Mouse (Mus musculus) gastrocnemius, postnatal 25 days (tissue): ENCODE data around the gene Tmem174. TPM values are rescaled to one million over a fixed set of nuclear protein-coding genes. Genes with fewer than 3 reads are reported as not detected.
A peak's percentile ranks its signal among the peaks of the same experiment; 100 is the strongest.

Source experiments
- DNase-seq: peaks from one replicate; pipeline ENCODE4 v3.0.0; 2022
- long read RNA-seq, 2 experiments: library from polyadenylated mRNA; stranded (forward); transcript quantifications; one replicate each; pipeline ENCODE4 v2.0.0; 2021
- total RNA-seq, 2 experiments: library from RNA; stranded (reverse); gene quantifications; 1 replicate in 1 of 2; 2 replicates in 1 of 2; pipeline ENCODE4 v1.2.3; 2021

The Tmem174 gene
- not detected for total RNA-seq
- long read RNA-seq, experiment 1 = 0 reads
- long read RNA-seq, experiment 2 = 0 reads

DNA sequence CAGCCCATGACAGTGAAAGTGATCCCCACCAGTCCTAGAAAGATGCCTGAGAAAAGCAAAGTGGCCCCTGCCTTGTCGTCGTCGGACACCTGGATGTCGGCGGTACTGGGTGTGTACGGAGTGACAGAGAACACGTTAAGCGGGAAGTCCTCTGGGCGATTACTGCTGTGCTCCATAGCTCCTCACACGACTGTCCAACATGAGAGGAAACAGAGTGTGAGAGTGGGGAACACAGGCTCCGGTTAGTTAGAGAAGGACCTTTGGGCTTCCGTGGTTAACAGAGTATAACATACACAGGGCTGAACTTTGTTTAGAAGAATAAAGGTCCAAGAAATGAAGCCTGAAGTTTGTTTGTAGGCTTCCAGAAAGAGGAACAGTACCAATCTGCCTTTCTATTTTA lies at the start of gene Tmem174:
Gene Tmem174, minus strand, starts transcription at position 266 of the 400 bp plus-strand sequence.
- no peak for DNase-seq

- DNase-seq = no peak
These were observed 47.1 kb upstream of the Tmem174 start for GRCm38 (mm10) chr13:98684144-98684900.

DNA sequence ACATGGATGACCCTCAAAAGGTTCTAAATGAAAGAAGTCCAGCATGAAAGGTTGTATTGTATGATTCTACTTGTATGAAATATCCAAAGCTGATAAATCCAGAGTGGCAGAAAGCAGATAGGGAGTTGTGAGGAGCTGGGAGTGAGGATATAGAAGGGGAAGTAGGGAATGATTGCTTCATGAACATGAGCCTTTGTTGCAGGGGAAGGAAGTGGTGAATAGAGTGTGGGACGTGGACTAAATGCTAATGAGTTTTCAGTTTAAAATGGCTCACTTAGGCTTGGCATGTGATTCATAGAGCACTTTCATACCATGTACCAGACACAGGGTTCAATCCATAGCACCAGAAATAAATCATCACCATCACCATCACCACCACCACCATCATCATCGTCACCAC lies 46.2 kb upstream of the Tmem174 start:
- DNase-seq = no peak

- no peak for DNase-seq
These were observed 43.4 kb upstream of the Tmem174 start for GRCm38 (mm10) chr13:98680470-98681060.

- no peak for DNase-seq
These were observed 42.4 kb upstream of the Tmem174 start for GRCm38 (mm10) chr13:98679631-98680041.

GRCm38 (mm10) chr13:98679230-98679629 lies 42.0 kb upstream of the Tmem174 start:
- no peak for DNase-seq

DNA sequence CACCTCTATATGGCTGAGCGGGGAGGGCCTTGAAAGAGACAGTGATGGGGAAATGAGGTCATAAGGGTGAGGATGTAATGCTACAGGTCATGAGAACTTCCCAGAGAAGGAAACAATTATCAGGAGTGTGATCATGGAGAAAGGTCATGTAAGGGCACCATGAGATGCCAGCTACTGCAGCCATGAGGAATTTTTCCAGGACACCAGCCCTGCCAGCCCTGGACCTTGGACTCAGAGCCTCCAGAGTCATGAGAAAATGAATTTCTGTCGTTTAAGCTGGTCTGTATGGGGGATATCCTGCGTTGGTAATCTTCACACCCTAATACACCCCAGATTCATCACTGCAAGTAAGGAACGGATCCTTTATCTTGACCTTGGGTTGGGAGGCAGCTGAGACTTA lies 36.7 kb upstream of the Tmem174 start:
- DNase-seq = no peak

DNA sequence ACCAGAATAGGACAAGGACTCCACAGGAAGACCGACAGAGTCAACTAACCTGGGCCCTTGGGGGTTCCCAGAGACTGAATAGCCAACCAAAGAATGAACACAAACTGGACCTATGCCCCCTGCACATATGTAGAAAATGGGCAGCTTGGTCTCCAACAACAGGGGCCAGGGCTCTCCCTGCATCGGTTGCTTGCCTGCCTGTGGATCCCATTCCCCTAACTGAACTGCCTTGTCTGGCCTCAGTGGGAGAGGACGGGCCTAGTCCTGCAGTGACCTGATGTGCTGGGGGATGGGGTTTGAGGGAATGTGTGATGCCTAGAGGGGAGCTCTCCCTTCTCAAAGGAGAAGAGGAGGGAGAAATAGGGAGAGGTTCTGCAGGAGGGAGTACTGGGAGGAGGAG lies 32.1 kb upstream of the Tmem174 start:
- no peak for DNase-seq

DNA sequence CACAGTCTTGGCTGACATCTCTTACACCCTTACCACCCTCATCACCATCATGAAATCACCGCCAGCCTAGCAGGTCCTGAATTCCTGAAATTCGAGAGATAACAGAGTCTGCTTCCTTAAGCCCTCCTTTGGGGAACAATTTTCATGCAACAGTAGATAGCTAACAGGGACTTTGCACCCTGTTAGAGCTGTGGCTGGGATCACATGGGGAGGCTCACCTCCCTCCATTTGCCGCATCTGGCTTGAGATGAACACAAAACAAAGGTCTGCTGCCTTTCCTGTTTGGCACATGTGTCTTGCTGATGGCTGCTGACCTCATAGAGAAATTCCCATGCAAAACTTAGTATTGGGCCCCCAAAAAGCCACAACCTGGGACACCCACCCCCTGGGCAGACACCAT lies 30.1 kb upstream of the Tmem174 start:
- no peak for DNase-seq

DNA sequence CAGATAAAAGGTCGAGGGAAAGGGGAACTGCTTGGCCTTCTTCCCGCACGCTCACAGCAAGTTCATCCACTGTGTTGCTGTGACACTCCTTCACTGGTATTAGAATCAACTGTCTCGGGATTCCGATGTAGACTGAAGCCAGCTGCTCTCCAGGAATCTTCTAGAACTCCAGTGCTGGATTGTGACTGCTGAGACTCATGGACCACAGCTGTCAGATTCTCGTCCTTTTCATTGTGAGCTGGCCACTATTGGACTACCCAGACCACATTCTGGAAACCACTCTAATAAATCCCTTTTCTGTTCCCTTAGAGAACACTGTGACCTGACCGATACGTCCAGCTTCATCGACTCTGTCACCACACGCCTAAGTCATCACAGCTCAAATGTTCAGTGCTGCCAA lies 28.0 kb upstream of the Tmem174 start:
- no peak for DNase-seq

DNA sequence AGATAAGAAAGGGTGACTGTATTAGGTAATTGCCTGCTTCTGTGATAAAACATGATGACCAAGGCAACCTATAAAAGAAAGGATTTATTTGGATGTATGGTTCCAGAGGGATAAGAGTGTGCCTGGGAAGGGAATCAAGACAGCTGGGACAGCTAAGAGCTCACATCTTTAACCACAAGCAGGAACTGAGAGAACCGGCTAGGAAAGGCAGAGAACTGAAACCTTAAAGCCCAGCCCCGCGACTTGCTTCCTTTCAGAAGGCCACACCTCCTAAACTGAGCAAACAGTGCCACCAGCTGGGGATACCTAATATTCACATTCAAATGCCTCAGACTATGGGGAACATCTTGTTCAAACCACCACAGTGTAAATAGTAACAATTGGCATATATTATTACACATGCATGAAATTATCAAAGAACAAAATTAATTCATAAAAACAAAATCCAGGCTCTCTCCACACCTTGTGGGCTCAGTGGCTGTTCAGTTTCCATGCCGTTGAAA lies 25.0 kb upstream of the Tmem174 start:
- DNase-seq = no peak

DNA sequence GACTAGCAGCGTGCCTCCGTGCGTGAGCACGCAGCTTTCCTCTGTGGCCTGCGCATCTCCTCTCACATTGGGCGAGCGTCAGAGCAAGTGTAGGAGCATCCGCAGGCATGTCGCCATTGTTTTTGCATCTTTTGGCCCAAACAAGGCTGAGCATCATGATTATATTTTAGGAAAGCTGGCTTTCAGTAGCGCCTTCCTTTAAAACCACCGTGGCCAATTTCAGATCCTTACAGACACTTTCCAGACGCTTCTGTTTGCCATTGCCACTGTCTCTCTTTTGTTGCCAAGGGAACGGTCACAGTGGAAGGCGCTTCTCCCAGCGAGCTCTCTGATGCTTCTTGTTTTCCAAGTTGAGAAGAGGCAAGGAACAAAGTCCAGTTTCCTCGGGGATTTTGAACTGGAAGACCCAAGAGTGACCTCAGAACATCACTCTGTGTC lies 18.8 kb upstream of the Tmem174 start:
- peak; percentile 8 for DNase-seq

DNA sequence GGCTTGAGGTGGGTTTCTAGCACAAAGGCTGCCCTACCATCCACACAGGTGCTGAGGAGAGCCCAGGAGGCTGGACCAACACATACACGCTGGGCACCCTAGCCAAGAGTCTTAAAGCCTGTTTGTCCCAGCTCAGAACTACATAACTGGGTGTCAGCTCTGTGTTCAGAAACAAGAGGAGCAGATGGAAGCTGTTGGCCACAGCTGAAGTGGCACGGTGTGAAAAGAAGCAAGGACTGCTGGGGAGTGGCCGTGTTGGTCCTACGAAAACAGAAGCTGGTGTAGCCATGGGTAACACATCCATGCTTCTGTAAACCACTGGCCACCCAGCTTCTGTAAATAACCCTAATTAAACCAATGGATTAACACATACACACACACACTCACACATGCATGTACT lies 18.1 kb upstream of the Tmem174 start:
- DNase-seq = no peak

DNA sequence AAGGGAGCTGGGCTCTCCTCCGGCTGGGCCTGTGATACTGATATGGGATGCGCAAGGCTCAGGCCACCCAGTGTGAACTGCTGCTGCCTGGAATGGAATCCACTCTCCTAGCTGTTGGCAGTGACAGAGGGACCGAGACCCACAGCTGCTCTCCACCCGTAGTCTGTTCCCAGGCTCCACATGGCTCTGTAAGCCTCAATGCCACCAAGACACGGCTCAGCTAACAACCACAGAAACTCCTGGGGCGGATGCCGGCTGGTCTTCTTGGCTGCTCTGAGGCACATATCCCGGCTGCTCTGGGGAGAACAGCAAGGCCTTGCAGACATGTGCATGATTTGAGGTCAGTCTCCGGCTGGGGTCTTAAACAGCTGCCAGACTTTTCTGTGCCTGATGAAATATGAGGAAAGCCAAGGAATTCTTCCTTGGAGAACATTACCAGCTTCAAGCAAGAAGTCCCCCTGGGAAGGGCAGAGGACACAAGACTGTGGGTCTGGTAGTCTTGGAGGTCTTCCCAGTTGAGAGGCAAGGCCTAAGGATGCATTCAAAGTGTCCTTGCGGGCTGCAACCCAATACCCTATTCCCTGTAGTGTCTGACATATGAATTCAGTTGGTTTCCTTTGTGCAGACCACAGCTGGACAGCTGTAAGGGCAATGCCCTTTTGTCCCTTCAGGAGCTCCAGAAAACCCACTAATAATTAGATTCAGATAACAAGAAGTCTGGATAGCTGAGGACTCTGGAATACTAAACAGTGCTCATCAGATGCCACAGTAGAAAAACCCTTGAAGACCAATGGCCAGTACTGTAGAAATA lies 17.1 kb upstream of the Tmem174 start:
- peak; percentile 67 for DNase-seq

- no peak for DNase-seq
These were observed 15.0 kb upstream of the Tmem174 start for GRCm38 (mm10) chr13:98652194-98652593.

DNA sequence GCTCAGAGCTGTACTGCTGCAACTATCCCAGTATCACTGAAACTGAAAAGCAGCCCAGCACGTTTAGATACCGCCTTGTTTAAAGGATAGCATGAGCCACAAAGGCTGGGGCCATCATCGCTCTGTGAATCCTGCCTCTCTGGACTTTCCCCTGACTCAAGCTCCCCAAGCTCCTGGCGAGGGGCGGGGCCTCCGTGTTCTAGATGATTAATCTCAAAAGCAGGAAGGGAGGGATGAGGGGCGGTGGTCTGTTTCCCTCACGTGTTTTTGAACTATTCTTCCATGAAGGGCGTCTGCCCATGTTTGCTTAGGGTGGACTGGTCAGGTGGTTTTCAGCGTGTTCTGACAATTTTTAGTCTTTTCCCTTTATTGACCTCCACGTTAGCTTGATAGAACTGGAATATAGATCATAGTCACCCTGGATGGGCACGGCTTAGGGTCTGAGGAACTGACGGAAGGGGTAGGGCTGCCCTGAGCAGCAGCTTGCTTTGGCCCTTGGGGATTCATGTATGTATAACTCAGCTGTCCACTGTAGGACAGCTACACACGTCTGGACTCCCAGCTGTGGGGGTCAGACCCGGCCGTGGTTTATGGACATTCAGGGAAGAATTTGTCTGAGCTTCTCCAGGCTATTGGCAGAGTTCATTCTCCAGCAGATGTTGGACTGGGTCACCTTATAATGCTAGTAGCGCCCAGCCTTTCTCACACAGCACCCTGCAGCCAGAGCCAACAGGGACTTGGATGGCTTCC lies 14.2 kb upstream of the Tmem174 start:
- DNase-seq = no peak

GRCm38 (mm10) chr13:98647775-98648568 lies 10.8 kb upstream of the Tmem174 start:
- DNase-seq = no peak

GRCm38 (mm10) chr13:98638507-98639166 lies 1.4 kb upstream of the Tmem174 start:
- DNase-seq = no peak

DNA sequence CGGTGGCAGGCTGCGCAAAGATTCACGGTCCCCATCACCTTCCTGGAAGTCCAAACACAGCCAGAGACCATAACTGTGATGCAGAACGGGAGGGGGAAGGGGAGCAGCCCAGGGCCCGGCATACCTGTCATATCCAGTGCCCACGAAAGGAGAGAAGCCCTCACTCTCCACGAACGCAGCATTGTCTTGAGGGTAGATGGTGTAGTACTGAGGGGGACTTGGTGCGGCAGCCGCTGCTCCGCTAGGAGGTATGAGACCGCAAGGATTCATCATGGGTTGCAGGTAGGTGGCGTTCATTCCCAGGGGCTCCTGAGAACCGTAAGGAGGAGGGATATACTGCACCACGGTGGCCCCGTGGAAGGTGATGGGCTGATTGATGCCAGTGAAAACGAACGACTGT lies 639 bp downstream of the Tmem174 start:
- DNase-seq = no peak

GRCm38 (mm10) chr13:98633641-98634484 lies 3.3 kb downstream of the Tmem174 start:
- no peak for DNase-seq
